Mouse (Mus musculus) 3T3-L1 (cell line): ENCODE measurements at regions not wholly inside any gene's neighbourhood (a gene's known extent, or its start where the extent isn't known, plus 50 kb on each side); places are given as distances from the start of the nearest gene placed in this dataset.
A peak's percentile ranks its signal among the peaks of the same experiment; 100 is the strongest.

Source experiments
- DNase-seq: peaks from one replicate; pipeline ENCODE4 v3.0.0-alpha.2; 2015; ENCODE audit warnings: low read depth, low spot score

DNA sequence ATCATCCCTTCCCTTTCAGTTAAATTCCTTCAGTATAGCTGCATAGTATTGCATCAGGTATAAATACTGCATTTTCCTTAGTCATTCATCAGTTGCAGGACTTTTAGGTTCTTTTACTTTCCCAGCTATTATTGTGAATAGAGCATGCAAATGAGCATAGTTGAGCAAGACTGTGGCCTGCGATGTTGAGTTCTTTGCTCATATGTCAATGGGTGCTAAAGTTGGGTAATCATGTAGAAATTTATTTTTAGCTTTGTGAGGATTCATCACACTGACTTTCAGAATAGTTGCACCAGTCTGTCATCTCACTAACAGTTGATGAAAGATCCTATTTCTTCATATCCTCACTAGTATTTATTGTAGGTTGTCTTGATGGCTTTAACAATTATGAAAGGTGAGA lies 380.3 kb upstream of the Arrdc3 start:
- no peak for DNase-seq

DNA sequence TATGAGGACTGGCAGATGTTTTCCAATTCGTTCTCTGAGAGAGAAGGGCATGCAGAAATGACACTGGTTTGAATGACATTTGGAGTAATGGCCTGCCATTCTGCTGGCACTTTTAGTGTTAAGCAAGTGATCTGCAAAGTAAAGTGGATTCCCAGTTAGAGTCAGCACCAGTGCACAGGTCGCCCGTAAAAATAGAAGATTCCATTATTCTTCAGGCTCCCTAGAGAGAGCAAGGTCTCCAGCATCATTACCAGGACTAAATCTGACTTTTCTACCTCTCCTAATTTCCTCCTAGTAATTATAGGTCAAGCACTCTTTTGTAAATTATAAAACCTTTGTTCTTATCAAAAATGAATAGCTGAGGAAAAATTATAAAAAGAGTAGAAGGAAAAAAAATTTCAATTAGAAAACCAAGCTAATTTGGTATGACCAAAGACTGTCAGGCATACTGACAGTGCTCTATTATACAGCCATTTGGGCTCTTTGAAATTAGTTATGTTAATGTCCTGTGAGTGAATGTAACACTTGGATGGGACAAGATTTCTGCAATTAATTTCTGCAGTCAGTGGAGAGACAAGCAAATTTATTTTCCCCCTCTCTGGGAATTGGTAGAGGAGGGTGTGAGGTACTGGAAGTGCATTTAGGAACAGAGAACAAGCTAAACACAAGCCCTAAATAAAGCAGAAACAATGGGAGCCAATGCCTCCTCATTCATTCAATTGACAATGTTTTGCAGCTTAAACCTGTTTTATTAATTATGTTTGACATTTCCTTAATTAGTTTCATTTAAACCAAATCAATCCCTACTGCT lies 368.8 kb upstream of the Arrdc3 start:
- no peak for DNase-seq

DNA sequence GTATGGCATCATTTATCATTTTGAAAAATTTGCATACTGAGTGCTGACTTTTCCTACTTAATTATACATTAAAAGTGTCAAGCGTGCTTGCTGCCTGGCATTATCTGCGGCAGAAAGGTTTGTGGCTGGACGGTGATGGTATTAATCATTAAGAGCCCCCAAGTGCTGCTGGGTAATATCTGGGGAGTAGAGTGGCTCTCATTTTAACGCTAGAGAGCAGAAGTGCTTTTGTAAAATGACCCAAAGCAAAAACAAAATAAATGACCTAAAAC lies 368.3 kb upstream of the Arrdc3 start:
- DNase-seq = no peak

DNA sequence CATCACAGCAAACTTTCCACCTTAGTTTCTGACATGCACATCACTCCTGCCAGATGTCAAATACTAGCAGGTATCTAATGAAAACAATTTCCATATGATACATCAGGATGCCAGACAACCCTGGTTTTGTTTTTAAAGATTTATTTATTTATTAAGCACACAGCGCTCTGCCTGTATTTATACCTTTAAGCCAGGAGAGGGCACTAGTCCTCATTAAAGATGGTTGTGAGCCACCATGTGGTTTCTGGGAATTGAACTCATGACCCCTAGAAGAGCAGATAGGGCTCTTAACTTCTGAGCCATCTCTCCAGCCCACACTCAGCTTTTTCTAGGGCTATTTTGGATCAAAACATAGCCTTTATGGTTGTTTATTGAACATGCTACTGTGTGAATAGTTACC lies 364.3 kb upstream of the Arrdc3 start:
- no peak for DNase-seq

DNA sequence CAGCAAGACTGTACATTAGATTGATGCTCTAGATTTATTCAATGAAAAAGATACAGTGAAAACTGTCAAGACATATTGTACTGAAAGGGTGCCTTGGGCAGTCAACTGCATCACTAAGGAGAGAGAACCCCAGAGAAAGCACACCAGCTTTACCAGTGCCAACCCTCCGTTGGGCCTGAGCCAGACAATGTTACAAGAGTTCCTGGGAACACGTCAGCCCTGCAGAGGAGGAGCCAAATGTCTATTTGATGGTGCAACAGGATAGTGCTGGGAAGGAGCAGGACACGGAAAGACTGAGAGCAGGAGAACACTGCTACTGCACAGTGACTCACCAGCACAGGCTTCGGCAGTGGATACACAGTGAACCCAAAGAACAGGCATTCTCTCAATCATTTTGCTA lies 363.4 kb upstream of the Arrdc3 start:
- peak; percentile 48 for DNase-seq

DNA sequence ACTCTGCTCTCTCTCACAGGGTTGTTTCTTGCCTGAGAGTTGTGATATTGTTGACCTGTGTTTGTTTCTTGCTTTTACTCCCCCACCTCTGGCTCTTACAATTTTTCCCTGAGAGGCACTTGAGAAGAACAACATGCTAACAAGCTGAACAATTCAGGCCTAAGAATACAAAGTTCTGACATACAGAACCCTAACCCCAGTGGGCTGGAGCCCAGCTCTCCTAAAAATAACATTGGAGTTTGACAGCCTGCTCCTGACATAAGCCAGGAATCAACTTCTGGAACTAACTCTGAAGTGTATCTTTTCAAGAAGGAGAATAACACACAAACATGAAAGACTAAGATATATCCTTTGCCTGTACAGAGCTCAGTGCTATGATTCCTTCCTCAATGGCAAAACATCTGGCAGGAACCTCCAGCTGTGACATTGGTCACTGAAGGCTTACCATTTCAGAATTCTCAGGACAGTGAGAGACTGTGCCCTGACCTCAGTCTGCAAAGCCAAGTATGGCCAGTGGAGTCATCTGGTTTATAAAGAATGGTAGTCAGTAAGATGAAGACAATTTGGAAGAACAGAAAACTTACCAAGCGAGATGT lies 347.3 kb upstream of the Arrdc3 start:
- no peak for DNase-seq

DNA sequence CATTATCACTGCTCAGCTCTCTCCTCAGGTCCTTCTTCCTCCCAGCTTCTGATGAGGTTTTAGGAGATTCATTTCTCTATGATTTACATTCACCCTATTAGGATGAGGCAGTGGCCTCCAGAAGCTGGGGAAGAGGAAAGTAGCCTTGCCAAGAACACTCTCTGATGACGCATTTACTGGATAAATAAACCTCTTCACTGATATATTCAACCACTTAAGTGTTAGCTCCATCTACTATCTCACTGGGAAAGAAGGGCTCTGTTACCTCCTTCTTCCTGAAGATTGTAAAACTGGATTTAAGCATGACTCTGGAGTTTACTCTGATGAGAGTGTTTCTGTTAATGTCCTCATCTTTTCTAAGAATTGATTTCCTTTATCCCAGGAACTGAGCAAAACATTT lies 338.2 kb upstream of the Arrdc3 start:
- peak; percentile 11 for DNase-seq

DNA sequence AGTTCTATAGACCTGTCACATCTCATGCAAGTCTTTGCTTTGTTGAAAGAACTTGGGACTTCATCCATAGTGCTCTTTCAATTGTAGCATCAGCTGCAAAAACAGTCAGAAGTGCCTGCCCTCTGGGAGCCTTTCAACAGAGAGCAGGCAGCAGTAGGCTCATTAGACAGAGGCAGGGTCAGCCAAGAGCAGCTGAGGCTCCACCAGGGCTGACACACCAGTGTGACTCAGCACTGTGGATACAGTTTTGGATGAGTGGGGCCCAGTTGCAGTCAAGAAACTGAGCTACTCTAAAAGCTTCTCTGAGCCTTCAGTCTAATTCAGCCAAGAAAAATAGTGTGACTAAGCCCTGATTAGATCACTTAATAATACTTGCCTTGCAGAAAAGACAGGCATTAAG lies 326.0 kb upstream of the Arrdc3 start:
- peak; percentile 88 for DNase-seq
